ENCODE assay signal across 18 mouse cellular contexts in the genomic region with DNA sequence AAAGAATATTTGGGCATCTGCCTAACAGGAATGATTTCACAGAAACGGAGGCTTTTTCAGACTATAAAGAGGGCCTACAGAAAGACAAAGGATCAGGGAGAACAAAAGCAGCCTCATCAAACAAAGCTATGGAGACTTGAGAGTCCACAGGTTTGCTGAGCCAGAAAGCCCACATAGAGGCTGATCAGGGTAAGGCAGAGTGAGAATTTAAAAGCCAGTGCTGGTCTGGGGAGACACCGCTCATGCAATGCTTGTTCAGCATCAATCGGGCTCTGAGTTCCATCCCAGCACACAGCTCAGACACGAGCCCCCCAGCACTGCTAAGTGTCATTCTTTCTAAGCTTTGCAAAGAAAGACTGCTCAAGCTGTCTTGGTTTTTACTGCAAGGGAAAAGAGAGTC.
DNase-seq lines count a peak whose midpoint lies in the region; ATAC-seq lines count a peak whose summit lies in the region.
"Had no signal": no experiment of that assay in that cellular context is flagged by ENCODE, and none has a peak within 500 bp of the region (broad histone marks: within the 10 kb centered on the region; RNA-seq: fewer than 3 reads in every experiment).

No protein-coding gene starts in this region.

- no peaks in the 10 kb centered on the region for H3K27me3 ChIP-seq in forebrain, embryonic 10.5 days (ENCODE audit: poor library complexity, severe bottlenecking)
- H3K27me3 ChIP-seq in forebrain, embryonic 14.5 days (replicated peaks; ENCODE audit: control insufficient read depth, insufficient read depth, low read length): no peaks in the 10 kb centered on the region
- no peaks in the 10 kb centered on the region for H3K27me3 ChIP-seq in midbrain, embryonic 10.5 days (ENCODE audit: low read depth, poor library complexity, severe bottlenecking)
- no peaks in the 10 kb centered on the region for H3K27me3 ChIP-seq in midbrain, embryonic 15.5 days (replicated peaks)
- H3K27me3 ChIP-seq in forebrain, embryonic 11.5 days (ENCODE audit: control insufficient read depth, insufficient read depth, low read length): no peaks in the 10 kb centered on the region
- no peaks in the 10 kb centered on the region for H3K27me3 ChIP-seq in midbrain, embryonic 14.5 days (ENCODE audit: control insufficient read depth, insufficient read depth, low read length)
- H3K27me3 ChIP-seq: CH12.LX; heart, embryonic 13.5 days; neural tube, embryonic 13.5 days had no signal

- H3K9ac ChIP-seq in forebrain, embryonic 14.5 days (ENCODE audit: low read length): no peak overlapping the region
- no peak overlapping the region for H3K9ac ChIP-seq in midbrain, embryonic 15.5 days
- no peak overlapping the region for H3K9ac ChIP-seq in forebrain, embryonic 11.5 days (ENCODE audit: low read length)
- no peak overlapping the region for H3K9ac ChIP-seq in midbrain, embryonic 14.5 days (replicated peaks; ENCODE audit: low read length)
- H3K9ac ChIP-seq: heart, embryonic 13.5 days; liver, postnatal 0 days; neural tube, embryonic 13.5 days had no signal

- H3K4me3 ChIP-seq in forebrain, embryonic 10.5 days: no peak overlapping the region
- no peak overlapping the region for H3K4me3 ChIP-seq in forebrain, embryonic 14.5 days (ENCODE audit: low read depth, low read length)
- H3K4me3 ChIP-seq in midbrain, embryonic 10.5 days: no peak overlapping the region
- no peak overlapping the region for H3K4me3 ChIP-seq in midbrain, embryonic 15.5 days
- no peak overlapping the region for H3K4me3 ChIP-seq in forebrain, embryonic 11.5 days (ENCODE audit: low read depth, low read length)
- H3K4me3 ChIP-seq in midbrain, embryonic 14.5 days (replicated peaks; ENCODE audit: low read depth, low read length): no peak overlapping the region
- H3K4me3 ChIP-seq: heart, embryonic 13.5 days; neural tube, embryonic 13.5 days had no signal

- H3K9me3 ChIP-seq in forebrain, embryonic 10.5 days: no peaks in the 10 kb centered on the region
- no peaks in the 10 kb centered on the region for H3K9me3 ChIP-seq in forebrain, embryonic 14.5 days (replicated peaks; ENCODE audit: control insufficient read depth, low read length)
- H3K9me3 ChIP-seq in midbrain, embryonic 10.5 days (replicated peaks): no peaks in the 10 kb centered on the region
- no peaks in the 10 kb centered on the region for H3K9me3 ChIP-seq in midbrain, embryonic 15.5 days
- no peaks in the 10 kb centered on the region for H3K9me3 ChIP-seq in forebrain, embryonic 11.5 days (ENCODE audit: control insufficient read depth, low read length)
- no peaks in the 10 kb centered on the region for H3K9me3 ChIP-seq in midbrain, embryonic 14.5 days (ENCODE audit: control insufficient read depth, low read length)
- H3K9me3 ChIP-seq: heart, embryonic 13.5 days; neural tube, embryonic 13.5 days had no signal

- H3K27ac ChIP-seq in forebrain, embryonic 10.5 days: peak overlapping the region; percentile 72; the same call in 1 of the 2 replicates
- H3K27ac ChIP-seq in forebrain, embryonic 14.5 days (ENCODE audit: low read depth, low read length): no peak overlapping the region
- peak overlapping the region; percentile 72 for H3K27ac ChIP-seq in midbrain, embryonic 10.5 days (replicated peaks)
- no peak overlapping the region for H3K27ac ChIP-seq in midbrain, embryonic 15.5 days
- peak overlapping the region; percentile 46; the same call in 1 of the 2 replicates for H3K27ac ChIP-seq in forebrain, embryonic 11.5 days (ENCODE audit: low read depth, low read length)
- H3K27ac ChIP-seq in midbrain, embryonic 14.5 days (replicated peaks; ENCODE audit: low read depth, low read length): no peak overlapping the region
- H3K27ac ChIP-seq: heart, embryonic 13.5 days; neural tube, embryonic 13.5 days had no signal

- peaks cover 30% of the 10 kb centered on the region for H3K4me1 ChIP-seq in forebrain, embryonic 10.5 days
- no peaks in the 10 kb centered on the region for H3K4me1 ChIP-seq in forebrain, embryonic 14.5 days (ENCODE audit: control insufficient read depth, insufficient read depth, low read length)
- peaks cover 24% of the 10 kb centered on the region for H3K4me1 ChIP-seq in midbrain, embryonic 10.5 days
- H3K4me1 ChIP-seq in midbrain, embryonic 15.5 days: no peaks in the 10 kb centered on the region
- H3K4me1 ChIP-seq in forebrain, embryonic 11.5 days (replicated peaks; ENCODE audit: control insufficient read depth, insufficient read depth, low read length): no peaks in the 10 kb centered on the region
- no peaks in the 10 kb centered on the region for H3K4me1 ChIP-seq in midbrain, embryonic 14.5 days (ENCODE audit: control insufficient read depth, insufficient read depth, low read length)
- H3K4me1 ChIP-seq: heart, embryonic 13.5 days; neural tube, embryonic 13.5 days had no signal

- no peak for DNase-seq in forebrain, embryonic 10.5 days (ENCODE audit: extremely low spot score, low spot score)
- DNase-seq in forebrain, embryonic 14.5 days (ENCODE audit: low spot score): no peak
- peak; percentile 23 for DNase-seq in midbrain, embryonic 10.5 days (ENCODE audit: low spot score)
- no peak for DNase-seq in forebrain, embryonic 11.5 days (ENCODE audit: low spot score)
- peak; percentile 21 for DNase-seq in midbrain, embryonic 14.5 days
- DNase-seq in urinary bladder, adult 2 months (ENCODE audit: low spot score): no peak
- DNase-seq: adrenal gland, postnatal 36 days; cerebellum, adult 9-10 months; gastrocnemius, postnatal 10 days; heart, adult 18-20 months; left cerebral cortex, postnatal 4 days; liver, postnatal 0 days; lung, postnatal 10 days; thymus, postnatal 36 days had no signal

- peaks cover 62% of the 10 kb centered on the region for H3K36me3 ChIP-seq in forebrain, embryonic 10.5 days (replicated peaks)
- 0 out of 2 replicates have a peak, but pooled peaks cover 5% of the 10 kb centered on the region for H3K36me3 ChIP-seq in forebrain, embryonic 14.5 days (ENCODE audit: control insufficient read depth, insufficient read depth, low read length)
- H3K36me3 ChIP-seq in midbrain, embryonic 10.5 days: peaks cover 64% of the 10 kb centered on the region
- H3K36me3 ChIP-seq in midbrain, embryonic 15.5 days (replicated peaks): no peaks in the 10 kb centered on the region
- no peaks in the 10 kb centered on the region for H3K36me3 ChIP-seq in forebrain, embryonic 11.5 days (ENCODE audit: control insufficient read depth, insufficient read depth, low read length)
- 0 out of 2 replicates have a peak, but pooled peaks cover 15% of the 10 kb centered on the region for H3K36me3 ChIP-seq in midbrain, embryonic 14.5 days (ENCODE audit: control insufficient read depth, insufficient read depth, low read length)

- 16% methylated on average over 4 of the region's 4 CpGs for WGBS in forebrain, embryonic 10.5 days
- 12% methylated on average over 4 of the region's 4 CpGs for WGBS in forebrain, embryonic 14.5 days
- 24% methylated on average over 4 of the region's 4 CpGs for WGBS in midbrain, embryonic 10.5 days
- 14% methylated on average over 4 of the region's 4 CpGs for WGBS in midbrain, embryonic 15.5 days
- WGBS in forebrain, embryonic 11.5 days: 17% methylated on average over 4 of the region's 4 CpGs
- 9% methylated on average over 4 of the region's 4 CpGs for WGBS in midbrain, embryonic 14.5 days

- ATAC-seq in forebrain, embryonic 14.5 days: no peak
- no peak for ATAC-seq in midbrain, embryonic 15.5 days (replicated peaks)
- peak; percentile 62; the same call in 1 of the 2 replicates for ATAC-seq in forebrain, embryonic 11.5 days (replicated peaks; ENCODE audit: low FRiP score)
- ATAC-seq in midbrain, embryonic 14.5 days (ENCODE audit: low FRiP score, low TSS enrichment): no peak
- ATAC-seq: liver, postnatal 0 days had no signal

- no peak overlapping the region for H3K4me2 ChIP-seq in forebrain, embryonic 14.5 days (ENCODE audit: low read length)
- H3K4me2 ChIP-seq in midbrain, embryonic 15.5 days: no peak overlapping the region
- H3K4me2 ChIP-seq in forebrain, embryonic 11.5 days (ENCODE audit: low read depth, low read length, severe bottlenecking): no peak overlapping the region
- H3K4me2 ChIP-seq in midbrain, embryonic 14.5 days (ENCODE audit: low read length): no peak overlapping the region
- H3K4me2 ChIP-seq: heart, embryonic 13.5 days; neural tube, embryonic 13.5 days had no signal

Comparison
In these comparisons a context has a peak if more than half of its experiments do, and no peak if none do; other contexts are left out.
1. H3K27ac ChIP-seq: peak in forebrain, embryonic 10.5 days (single experiment), midbrain, embryonic 10.5 days (single experiment) and forebrain, embryonic 11.5 days (single experiment); none in forebrain, embryonic 14.5 days (single experiment), midbrain, embryonic 15.5 days (single experiment) and midbrain, embryonic 14.5 days (single experiment).
2. DNase-seq: peak in midbrain, embryonic 10.5 days (single experiment) and midbrain, embryonic 14.5 days (single experiment); none in forebrain, embryonic 10.5 days (single experiment), forebrain, embryonic 14.5 days (single experiment), forebrain, embryonic 11.5 days (single experiment) and urinary bladder, adult 2 months (single experiment).